Mouse (Mus musculus) heart, embryonic 14.5 days (tissue): ENCODE measurements around the gene Tom1l2. TPM values are rescaled to one million over a fixed set of nuclear protein-coding genes. Genes with fewer than 3 reads are reported as not detected.
A peak's percentile ranks its signal among the peaks of the same experiment; 100 is the strongest.

Experiments used
- ATAC-seq: fragments of 200-750 bp; cut with Nextera tagmentation; 2 replicates; pipeline ENCODE4 v1.8.0; 2017; ENCODE audit warnings: low read depth, moderate TSS enrichment; ENCODE audit not compliant: insufficient number of reproducible peaks, insufficient read depth, low FRiP score
- H3K27ac ChIP-seq, 2 experiments: fragments of 200-500 bp in 1 of 2; fragments of 300-500 bp in 1 of 2; sonication (generic) in 1 of 2; replicated peaks in 1 of 2; 2 replicates each; pipeline ENCODE4 v1.5.1; 2012 to 2014; ENCODE audit warnings: low read depth in 2 of 2, low read length in 2 of 2, control low read depth in 1 of 2, mild to moderate bottlenecking in 1 of 2, mixed read lengths in 1 of 2; ENCODE audit not compliant: control insufficient read depth in 1 of 2, insufficient read depth in 1 of 2
- H3K27me3 ChIP-seq: fragments of 300-500 bp; sonication (generic); 2 replicates; pipeline ENCODE4 v1.6.1; 2014; ENCODE audit warnings: mild to moderate bottlenecking, low read length, control low read depth; ENCODE audit not compliant: control insufficient read depth, insufficient read depth
- H3K36me3 ChIP-seq: fragments of 300-500 bp; sonication (generic); 2 replicates; pipeline ENCODE4 v1.6.1; 2014; ENCODE audit warnings: mild to moderate bottlenecking, control low read depth, low read length, mixed read lengths; ENCODE audit not compliant: control insufficient read depth, insufficient read depth
- H3K4me1 ChIP-seq, 2 experiments: fragments of 200-500 bp in 1 of 2; fragments of 300-500 bp in 1 of 2; sonication (generic) in 1 of 2; 2 replicates each; pipeline ENCODE4 v1.6.1; 2012 to 2014; ENCODE audit warnings: low read length in 2 of 2, control low read depth in 1 of 2, mixed read lengths in 1 of 2; ENCODE audit not compliant: control insufficient read depth in 2 of 2, insufficient read depth in 2 of 2
- H3K4me2 ChIP-seq: fragments of 300-500 bp; sonication (generic); 2 replicates; pipeline ENCODE4 v1.6.1; 2014; ENCODE audit warnings: mild to moderate bottlenecking, low read length
- H3K4me3 ChIP-seq, 2 experiments: fragments of 200-500 bp in 1 of 2; fragments of 300-500 bp in 1 of 2; sonication (generic) in 1 of 2; 2 replicates each; pipeline ENCODE4 v1.5.1; 2012 to 2014; ENCODE audit warnings: low read length in 2 of 2, mild to moderate bottlenecking in 2 of 2, control low read depth in 1 of 2, low read depth in 1 of 2, moderate library complexity in 1 of 2; ENCODE audit not compliant: control insufficient read depth in 1 of 2, insufficient read depth in 1 of 2
- H3K9ac ChIP-seq: fragments of 300-500 bp; sonication (generic); 2 replicates; pipeline ENCODE4 v1.6.1; 2014; ENCODE audit warnings: mild to moderate bottlenecking, low read length
- H3K9me3 ChIP-seq: fragments of 300-500 bp; sonication (generic); 2 replicates; pipeline ENCODE4 v1.6.1; 2016; ENCODE audit warnings: low read length, control low read depth; ENCODE audit not compliant: control insufficient read depth
- WGBS: fragments of 180-500 bp; shearing (Covaris S2); extraction: QIAGEN DNeasy Blood & Tissue Kit; methylation state at CpG from one replicate; pipeline ENCODE4 v1.1.7; 2014; 5-methylcytosine and 5-hydroxymethylcytosine counted together
- polyA plus RNA-seq: library from polyadenylated mRNA; unstranded; fragments of >200 nt; fragmentation: Nextera tagmentation; extraction: Ambion mirVana; gene quantifications from 2 replicates; pipeline ENCODE4 v1.2.1, GENCODE M21; 2014

Gene Tom1l2
- polyA plus RNA-seq, 1 experiment from 2014 or later = 25.7 TPM

GRCm38 (mm10) chr11:60209217-60209932 is 143.3 kb downstream of the Tom1l2 start:
- H3K36me3 ChIP-seq = peaks cover 30% of the 10 kb centered on the region
- H3K9me3 ChIP-seq = no peaks in the 10 kb centered on the region
- no peaks in the 10 kb centered on the region for H3K27me3 ChIP-seq
- H3K4me3 ChIP-seq = peak overlapping the region; percentile 49 to 51
- H3K4me1 ChIP-seq = peaks cover 43 to 77% of the 10 kb centered on the region in 2 experiments
- WGBS = 32% methylated on average over 7 of the region's 7 CpGs
- peak; percentile 58 for ATAC-seq
- H3K4me2 ChIP-seq = peak overlapping the region; percentile 97
- peak overlapping the region; percentile 75 for H3K9ac ChIP-seq
- H3K27ac ChIP-seq = peak overlapping the region; percentile 83 to 92

GRCm38 (mm10) chr11:60208712-60209111 is 144.0 kb downstream of the Tom1l2 start:
- WGBS = 30% methylated on average over 4 of the region's 4 CpGs
- H3K4me1 ChIP-seq = peaks cover 43 to 77% of the 10 kb centered on the region in 2 experiments
- ATAC-seq = no peak
- H3K27ac ChIP-seq = peak overlapping the region; percentile 83 to 92
- peak overlapping the region; percentile 97 for H3K4me2 ChIP-seq
- H3K4me3 ChIP-seq = peak overlapping the region; percentile 17 to 49
- H3K9ac ChIP-seq = peak overlapping the region; percentile 75
- H3K27me3 ChIP-seq = no peaks in the 10 kb centered on the region
- no peaks in the 10 kb centered on the region for H3K9me3 ChIP-seq
- H3K36me3 ChIP-seq = peaks cover 37% of the 10 kb centered on the region

GRCm38 (mm10) chr11:60208201-60208600 is 144.5 kb downstream of the Tom1l2 start:
- Histone ChIP-seq H3K36me3 (peaks cover 42% of the 10 kb centered on the region), H3K9ac (peak overlapping the region; percentile 75), H3K27ac (peak overlapping the region; percentile 3 to 92; a peak in 3 of 4 replicates), H3K4me1 (peaks cover 43 to 74% of the 10 kb centered on the region in 2 experiments), H3K27me3 (no peaks in the 10 kb centered on the region), H3K4me2 (peak overlapping the region; percentile 97), H3K4me3 (peak overlapping the region in 1 of 2 experiments; percentile 49; a peak in 1 of 4 replicates), H3K9me3 (no peaks in the 10 kb centered on the region)
- ATAC-seq = no peak
- WGBS = 70% methylated on average over 6 of the region's 6 CpGs

GRCm38 (mm10) chr11:60206207-60206606 is 146.5 kb downstream of the Tom1l2 start:
- Histone ChIP-seq H3K4me3 (no peak overlapping the region), H3K27ac (no peak overlapping the region), H3K9me3 (no peaks in the 10 kb centered on the region), H3K9ac (peak overlapping the region; percentile 25; the same call in 1 of the 2 replicates), H3K4me1 (peaks cover 38 to 56% of the 10 kb centered on the region in 2 experiments), H3K27me3 (no peaks in the 10 kb centered on the region), H3K36me3 (peaks cover 62% of the 10 kb centered on the region), H3K4me2 (no peak overlapping the region)
- ATAC-seq = no peak
- 65% methylated on average over 5 of the region's 5 CpGs for WGBS

- WGBS = 86% methylated on average over 12 of the region's 12 CpGs
- Histone ChIP-seq H3K9ac (no peak overlapping the region), H3K36me3 (peaks cover 73% of the 10 kb centered on the region), H3K4me1 (peaks cover 29 to 49% of the 10 kb centered on the region in 2 experiments), H3K27ac (no peak overlapping the region), H3K4me3 (no peak overlapping the region), H3K27me3 (no peaks in the 10 kb centered on the region), H3K9me3 (no peaks in the 10 kb centered on the region), H3K4me2 (no peak overlapping the region)
- no peak for ATAC-seq
Observed at GRCm38 (mm10) chr11:60205026-60205425, 147.7 kb downstream of the Tom1l2 start.

GRCm38 (mm10) chr11:60202710-60203638 is 149.7 kb downstream of the Tom1l2 start:
- Histone ChIP-seq H3K4me1 (peaks cover 9 to 32% of the 10 kb centered on the region in 2 experiments), H3K4me3 (no peak overlapping the region), H3K4me2 (no peak overlapping the region), H3K27ac (no peak overlapping the region), H3K9ac (no peak overlapping the region), H3K27me3 (no peaks in the 10 kb centered on the region), H3K36me3 (peaks cover 91% of the 10 kb centered on the region), H3K9me3 (no peaks in the 10 kb centered on the region)
- no peak for ATAC-seq
- WGBS = 94% methylated on average over 26 of the region's 26 CpGs

GRCm38 (mm10) chr11:60200384-60200783 is 152.3 kb downstream of the Tom1l2 start:
- Histone ChIP-seq H3K9ac (no peak overlapping the region), H3K4me3 (no peak overlapping the region), H3K9me3 (no peaks in the 10 kb centered on the region), H3K27ac (peak overlapping the region in 1 of 2 experiments; percentile 24; a peak in 1 of 4 replicates), H3K4me1 (peaks cover 3 to 13% of the 10 kb centered on the region in 2 experiments; a peak in 3 of 4 replicates), H3K27me3 (no peaks in the 10 kb centered on the region), H3K36me3 (peaks cover 94% of the 10 kb centered on the region), H3K4me2 (no peak overlapping the region)
- WGBS = 86% methylated on average over 11 of the region's 11 CpGs
- no peak for ATAC-seq
